Mouse (Mus musculus) erythroblast, embryonic 14.5 days (primary cell): ENCODE measurements at regions not wholly inside any gene's neighbourhood (a gene's known extent, or its start where the extent isn't known, plus 50 kb on each side); places are given as distances from the start of the nearest gene placed in this dataset.

Experiments used
- H3K27me3 ChIP-seq: 2 replicates; pipeline ENCODE4 v1.6.1; 2012; ENCODE audit warnings: inconsistent platforms; ENCODE audit not compliant: control insufficient read depth
- H3K36me3 ChIP-seq: 2 replicates; pipeline ENCODE4 v1.6.1; 2012; ENCODE audit warnings: mild to moderate bottlenecking, inconsistent platforms; ENCODE audit not compliant: control insufficient read depth
- H3K4me1 ChIP-seq: 2 replicates; pipeline ENCODE4 v1.6.1; 2012; ENCODE audit warnings: inconsistent platforms; ENCODE audit not compliant: control insufficient read depth
- H3K4me3 ChIP-seq: replicated peaks from 2 replicates; pipeline ENCODE3; 2012; ENCODE audit warnings: moderate library complexity, mild to moderate bottlenecking, inconsistent platforms
- H3K9me3 ChIP-seq: 2 replicates; pipeline ENCODE4 v1.6.1; 2012; ENCODE audit warnings: low read length, inconsistent platforms, mixed read lengths; ENCODE audit not compliant: control insufficient read depth
- GATA1 ChIP-seq: IDR thresholded peaks from 2 replicates; pipeline ENCODE4 v1.6.1; 2012; ENCODE audit warnings: low read length, inconsistent platforms, mixed read lengths
- TAL1 ChIP-seq: IDR thresholded peaks from 3 replicates; pipeline ENCODE4 v1.6.1; 2012; ENCODE audit warnings: low read length, inconsistent platforms, mixed read lengths

DNA sequence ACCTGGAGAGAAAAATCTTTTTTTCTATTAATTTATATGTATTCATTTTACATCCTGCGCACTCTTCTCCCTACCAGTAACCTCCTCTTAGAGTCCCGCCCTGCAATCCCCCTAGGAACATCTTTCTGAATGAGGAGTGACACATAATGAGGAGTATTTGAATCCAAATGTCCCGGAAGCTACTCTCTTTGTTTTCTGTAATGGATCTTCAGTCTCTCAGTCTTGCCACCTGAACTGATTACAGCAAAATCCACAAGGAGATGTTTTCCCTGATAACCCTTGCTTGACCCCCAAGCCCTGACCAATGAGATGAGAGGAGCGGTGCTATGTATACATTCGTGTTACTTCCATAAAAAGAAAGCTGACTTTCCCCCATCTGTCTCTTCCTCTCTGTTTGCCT is 334.4 kb upstream of the Marcks start:
- Histone ChIP-seq H3K9me3 (no peaks in the 10 kb centered on the region), H3K4me1 (no peaks in the 10 kb centered on the region), H3K36me3 (no peaks in the 10 kb centered on the region), H3K27me3 (no peaks in the 10 kb centered on the region), H3K4me3 (no peak overlapping the region)
- TF ChIP-seq TAL1: no peak

DNA sequence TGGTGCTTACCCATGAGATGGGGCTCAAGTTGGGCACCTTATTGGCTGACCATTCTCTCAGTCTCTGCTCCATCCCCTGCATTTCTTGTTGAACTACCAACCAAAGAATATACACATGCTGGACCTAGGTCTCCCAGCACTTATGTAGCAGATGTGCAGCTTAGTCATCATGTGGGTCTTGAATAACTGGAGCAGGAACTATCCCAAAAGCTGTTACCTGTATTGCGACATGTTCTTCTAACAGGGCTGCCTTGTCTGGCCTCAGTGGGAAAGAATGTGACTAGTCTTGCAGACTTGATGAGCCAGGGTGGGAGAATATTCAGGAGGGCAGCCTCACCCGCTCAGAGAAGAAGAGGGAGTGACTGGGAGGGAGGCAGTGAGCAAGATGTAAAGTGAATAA is 318.7 kb upstream of the Marcks start:
- no peak overlapping the region for H3K4me3 ChIP-seq
- no peaks in the 10 kb centered on the region for H3K4me1 ChIP-seq
- no peaks in the 10 kb centered on the region for H3K36me3 ChIP-seq
- no peak for TF ChIP-seq TAL1
- TF ChIP-seq GATA1: no peak
- H3K27me3 ChIP-seq: no peaks in the 10 kb centered on the region
- no peaks in the 10 kb centered on the region for H3K9me3 ChIP-seq

- Histone ChIP-seq H3K27me3 (no peaks in the 10 kb centered on the region), H3K4me1 (no peaks in the 10 kb centered on the region), H3K9me3 (no peaks in the 10 kb centered on the region), H3K36me3 (no peaks in the 10 kb centered on the region), H3K4me3 (no peak overlapping the region)
- TF ChIP-seq TAL1 (no peak), GATA1 (no peak)
These were observed 311.2 kb upstream of the Marcks start for GRCm38 (mm10) chr10:37449894-37450293.

DNA sequence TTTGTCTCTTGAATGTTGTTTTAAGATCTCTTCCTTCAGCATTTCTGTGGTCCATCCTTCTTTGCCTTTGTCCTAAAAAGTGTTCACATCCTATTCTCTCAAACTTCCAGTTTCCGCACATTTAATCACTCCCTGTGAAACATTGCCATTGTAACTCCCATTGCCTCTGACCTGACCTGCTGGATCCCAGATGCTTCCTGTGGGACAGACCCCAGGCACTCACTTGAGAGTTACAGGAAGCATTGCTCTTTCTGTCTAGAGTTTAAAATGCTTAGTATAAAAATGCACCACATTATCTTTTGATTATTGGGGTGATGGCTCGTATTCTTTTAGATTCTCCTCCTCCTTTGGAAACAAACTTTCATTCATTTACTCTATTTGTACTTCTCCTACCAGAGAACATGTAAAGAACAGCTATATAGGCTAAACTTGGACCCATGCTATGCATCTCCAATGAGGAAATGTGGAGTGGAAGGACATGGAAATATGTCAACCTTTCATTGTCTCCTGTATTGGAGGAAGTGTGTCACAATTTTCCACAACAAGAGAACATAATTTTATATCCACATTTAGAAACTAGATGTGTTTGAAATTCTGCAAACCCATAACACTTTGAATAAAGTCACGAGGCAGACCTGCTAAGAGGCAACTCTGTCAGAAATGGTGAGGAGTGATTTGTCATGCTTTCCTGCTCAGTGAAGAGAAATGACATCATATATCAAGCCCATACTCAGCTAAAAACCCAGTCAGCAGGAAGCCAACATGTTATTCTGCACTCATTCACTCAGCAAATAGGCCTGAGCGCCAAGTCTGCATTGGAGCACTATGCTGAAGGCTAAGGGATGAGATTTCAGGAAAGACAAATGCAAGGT is 308.8 kb upstream of the Marcks start:
- no peak overlapping the region for H3K4me3 ChIP-seq
- H3K4me1 ChIP-seq: no peaks in the 10 kb centered on the region
- TF ChIP-seq TAL1: no peak
- no peak for TF ChIP-seq GATA1
- no peaks in the 10 kb centered on the region for H3K36me3 ChIP-seq
- no peaks in the 10 kb centered on the region for H3K27me3 ChIP-seq
- no peaks in the 10 kb centered on the region for H3K9me3 ChIP-seq

DNA sequence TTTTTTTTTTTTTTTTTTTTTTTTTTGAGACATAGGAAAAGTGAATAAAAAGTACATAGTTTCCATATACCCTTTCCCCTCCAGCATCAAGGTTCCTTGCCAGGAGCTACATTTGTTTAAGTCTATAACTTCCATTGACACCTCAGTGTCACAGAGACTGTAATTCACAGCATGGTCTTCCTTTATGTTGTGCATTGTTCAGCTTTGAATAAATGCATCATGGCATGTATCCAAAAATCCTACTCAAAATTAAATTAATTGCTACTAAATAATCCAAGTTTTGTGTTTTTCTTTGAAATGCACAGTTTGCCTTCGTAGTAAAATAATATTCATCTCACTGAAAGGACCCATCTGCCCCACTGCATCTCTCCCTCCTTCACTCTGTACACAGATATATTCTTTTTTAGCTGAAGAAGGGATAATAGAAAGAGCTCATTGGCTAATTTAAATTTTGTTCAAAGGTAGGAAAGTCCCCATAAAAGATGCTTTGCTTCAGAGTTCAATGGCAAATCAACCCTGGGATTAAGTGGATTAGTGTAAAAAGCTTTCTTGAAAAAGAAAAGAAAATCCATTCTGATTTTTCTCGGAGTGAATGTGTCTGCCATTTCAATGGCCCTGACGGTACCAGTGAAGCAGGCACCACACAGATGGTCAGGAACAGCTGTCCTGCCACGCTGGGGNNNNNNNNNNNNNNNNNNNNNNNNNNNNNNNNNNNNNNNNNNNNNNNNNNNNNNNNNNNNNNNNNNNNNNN is 301.3 kb upstream of the Marcks start:
- Histone ChIP-seq H3K36me3 (no peaks in the 10 kb centered on the region), H3K4me1 (no peaks in the 10 kb centered on the region), H3K4me3 (no peak overlapping the region), H3K27me3 (no peaks in the 10 kb centered on the region), H3K9me3 (no peaks in the 10 kb centered on the region)
- TF ChIP-seq TAL1: no peak
- TF ChIP-seq GATA1: no peak

GRCm38 (mm10) chr10:37438312-37438711 is 299.6 kb upstream of the Marcks start:
- H3K36me3 ChIP-seq: no peaks in the 10 kb centered on the region
- H3K27me3 ChIP-seq: no peaks in the 10 kb centered on the region
- H3K4me1 ChIP-seq: no peaks in the 10 kb centered on the region
- H3K4me3 ChIP-seq: no peak overlapping the region
- H3K9me3 ChIP-seq: no peaks in the 10 kb centered on the region
- no peak for TF ChIP-seq TAL1
- no peak for TF ChIP-seq GATA1

DNA sequence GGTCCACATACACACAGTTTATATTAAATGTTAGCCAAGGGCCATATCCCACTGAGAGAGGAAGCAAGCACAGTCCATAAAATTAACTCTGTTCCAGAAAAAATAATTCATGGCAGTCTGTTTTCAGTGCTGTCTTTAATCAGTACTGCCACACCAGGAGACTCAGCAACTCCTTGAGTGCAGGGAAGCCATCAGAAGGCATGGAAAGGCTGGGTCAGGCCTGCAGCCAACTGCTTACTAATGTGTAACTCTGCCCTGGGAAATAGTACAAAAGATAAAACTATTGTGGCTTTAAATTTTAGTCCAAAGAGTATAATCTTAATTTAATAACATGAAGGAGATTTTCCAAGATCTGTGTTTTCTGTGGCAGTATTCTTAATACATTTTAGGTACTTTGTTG is 298.1 kb upstream of the Marcks start:
- Histone ChIP-seq H3K9me3 (no peaks in the 10 kb centered on the region), H3K4me3 (no peak overlapping the region), H3K36me3 (no peaks in the 10 kb centered on the region), H3K4me1 (no peaks in the 10 kb centered on the region), H3K27me3 (no peaks in the 10 kb centered on the region)
- TF ChIP-seq TAL1 (no peak), GATA1 (no peak)

DNA sequence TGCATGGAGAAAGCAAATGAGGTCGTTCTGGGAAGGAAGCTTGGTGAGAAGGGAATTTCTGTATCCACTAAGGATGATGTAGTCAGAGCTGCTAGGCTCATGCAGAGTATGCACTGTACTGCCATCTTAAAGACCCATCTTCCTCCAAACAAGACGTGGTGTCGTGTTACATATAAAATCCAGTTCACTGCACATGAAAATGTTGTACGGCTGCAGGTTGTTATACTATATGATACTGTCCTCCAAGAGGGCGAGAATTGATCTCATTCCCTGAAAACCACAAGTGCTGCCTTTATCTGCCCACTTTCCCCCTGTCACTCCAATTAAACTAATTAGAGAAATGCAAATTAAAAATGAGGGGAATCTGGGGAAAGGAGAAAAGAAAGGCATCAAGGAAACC is 295.5 kb upstream of the Marcks start:
- H3K9me3 ChIP-seq: no peaks in the 10 kb centered on the region
- no peaks in the 10 kb centered on the region for H3K36me3 ChIP-seq
- H3K4me1 ChIP-seq: no peaks in the 10 kb centered on the region
- H3K4me3 ChIP-seq: no peak overlapping the region
- TF ChIP-seq TAL1 (no peak), GATA1 (no peak)
- no peaks in the 10 kb centered on the region for H3K27me3 ChIP-seq

DNA sequence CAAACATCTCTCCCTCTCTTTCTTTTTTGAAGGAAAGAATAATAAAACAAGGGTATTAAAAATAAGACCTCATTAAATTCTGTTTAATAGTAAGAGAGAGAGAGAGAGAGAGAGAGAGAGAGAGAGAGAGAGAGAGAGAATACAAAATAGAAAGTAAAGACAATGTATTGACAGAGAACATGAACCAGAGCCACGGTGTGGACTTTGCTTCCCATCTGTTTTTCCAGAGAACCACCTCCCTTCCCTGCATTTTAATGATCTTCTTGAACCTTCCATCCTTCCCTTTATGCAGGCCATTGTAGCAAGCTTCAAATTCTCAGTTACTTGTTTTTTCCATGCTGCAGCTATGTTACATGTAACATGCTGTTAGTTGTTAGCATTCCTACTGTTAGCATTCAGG is 284.3 kb upstream of the Marcks start:
- Histone ChIP-seq H3K9me3 (no peaks in the 10 kb centered on the region), H3K4me1 (no peaks in the 10 kb centered on the region), H3K4me3 (no peak overlapping the region), H3K27me3 (no peaks in the 10 kb centered on the region), H3K36me3 (no peaks in the 10 kb centered on the region)
- TF ChIP-seq GATA1 (no peak), TAL1 (no peak)

GRCm38 (mm10) chr10:37422612-37423011 is 283.9 kb upstream of the Marcks start:
- no peak for TF ChIP-seq GATA1
- no peak for TF ChIP-seq TAL1
- Histone ChIP-seq H3K36me3 (no peaks in the 10 kb centered on the region), H3K4me3 (no peak overlapping the region), H3K4me1 (no peaks in the 10 kb centered on the region), H3K27me3 (no peaks in the 10 kb centered on the region), H3K9me3 (no peaks in the 10 kb centered on the region)
